Mouse (Mus musculus): ENCODE data around the gene Ddx20. TPM values are rescaled to one million over a fixed set of nuclear protein-coding genes. Genes with fewer than 3 reads are reported as not detected.

Ddx20 gene
- polyA plus RNA-seq (2014; fragmentation: Nextera tagmentation; extraction: Ambion mirVana): 41.0 and 45.9 TPM in 2 replicates

DNA sequence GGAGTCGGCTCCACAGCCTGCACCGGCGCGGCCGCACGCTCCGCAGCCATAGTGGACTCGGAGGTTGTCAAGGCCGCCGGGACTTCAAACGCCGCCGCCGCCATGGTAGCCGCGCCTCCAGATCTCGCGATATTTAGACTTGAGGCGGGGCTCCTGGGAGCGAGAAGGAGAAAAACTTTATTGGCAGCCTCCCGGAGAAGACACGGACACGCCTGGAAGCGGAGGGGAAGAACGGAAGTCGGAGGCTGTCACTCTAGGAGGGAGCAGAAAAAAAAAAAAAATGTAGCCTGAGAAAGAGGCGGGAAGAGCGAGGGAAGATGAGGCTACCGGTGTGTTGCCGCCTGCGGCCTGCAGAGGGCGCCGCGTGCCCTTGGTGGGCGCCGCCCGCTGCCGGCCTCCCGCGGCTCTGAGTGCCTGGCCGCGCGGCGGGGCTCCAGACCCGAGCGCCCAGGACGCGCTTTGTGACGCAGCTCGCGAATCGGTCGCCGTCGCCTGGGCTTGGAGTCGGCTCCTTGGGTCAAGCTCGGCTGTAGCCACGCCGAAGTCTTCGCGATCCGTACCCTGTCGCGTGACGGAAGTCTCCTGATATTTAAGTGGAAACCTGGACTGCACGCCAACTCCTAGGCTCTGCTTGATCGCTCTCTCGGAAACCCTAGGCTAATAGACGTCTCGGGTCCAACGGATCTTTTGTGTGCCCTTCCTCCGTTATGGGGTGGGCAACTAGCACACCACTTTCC lies at the start of gene Ddx20:
Ddx20 (minus strand) TSS at position 251 of the 737 bp plus-strand sequence.
- Histone ChIP-seq H3K9me3 (ENCODE audit: control insufficient read depth, low read length) (no peaks in the 10 kb centered on the region), H3K36me3 (ENCODE audit: control insufficient read depth, insufficient read depth, low read length) (no peaks in the 10 kb centered on the region; the same call in 1 of the 2 replicates), H3K4me2 (peak within 1 kb of the TSS; percentile 76), H3K9ac (ENCODE audit: low read depth, low read length) (peak within 1 kb of the TSS; percentile 92), H3K4me3 (ENCODE audit: low read depth, low read length) (peak within 1 kb of the TSS; percentile 73), H3K4me1 (replicated peaks; ENCODE audit: control insufficient read depth, insufficient read depth, low read length) (no peaks in the 10 kb centered on the region; the same call in 1 of the 2 replicates), H3K27me3 (replicated peaks; ENCODE audit: control insufficient read depth, insufficient read depth, low read length) (0 out of 2 replicates have a peak, but pooled peaks cover 2% of the 10 kb centered on the region), H3K27ac (ENCODE audit: low read depth, low read length) (peak within 1 kb of the TSS; percentile 67)
- under 1% methylated on average over 72 of the region's 72 CpGs for WGBS
- DNase-seq (ENCODE audit: low spot score) (peak; percentile 96), ATAC-seq (replicated peaks; ENCODE audit: low FRiP score) (peak; percentile 94)

DNA sequence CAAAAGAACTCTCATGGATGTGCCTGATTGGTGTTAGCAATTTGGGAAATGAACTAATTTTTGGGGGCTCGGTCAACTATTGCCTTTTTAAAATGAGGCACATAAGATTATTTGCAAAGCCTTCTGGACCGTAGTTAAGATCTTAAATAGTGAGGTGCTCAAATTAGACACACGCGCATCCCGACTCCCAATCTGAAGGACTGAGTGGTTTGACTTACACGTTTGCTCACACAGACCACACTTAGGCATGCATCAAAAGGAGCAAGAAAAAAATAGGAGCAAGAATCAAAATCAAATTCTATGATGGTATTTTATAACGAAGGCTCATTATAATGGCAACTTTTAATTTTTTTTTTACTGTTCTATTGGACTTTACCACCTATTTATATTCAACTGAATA lies 49.7 kb upstream of the Ddx20 start:
- Histone ChIP-seq H3K4me2 (no peak overlapping the region), H3K4me3 (ENCODE audit: low read depth, low read length) (no peak overlapping the region), H3K4me1 (replicated peaks; ENCODE audit: control insufficient read depth, insufficient read depth, low read length) (no peaks in the 10 kb centered on the region), H3K9ac (ENCODE audit: low read depth, low read length) (no peak overlapping the region), H3K27ac (ENCODE audit: low read depth, low read length) (no peak overlapping the region), H3K36me3 (ENCODE audit: control insufficient read depth, insufficient read depth, low read length) (peaks cover 10% of the 10 kb centered on the region; the same call in 1 of the 2 replicates), H3K9me3 (ENCODE audit: control insufficient read depth, low read length) (no peaks in the 10 kb centered on the region), H3K27me3 (replicated peaks; ENCODE audit: control insufficient read depth, insufficient read depth, low read length) (no peaks in the 10 kb centered on the region)
- 94% methylated on average over 7 of the region's 7 CpGs for WGBS
- ATAC-seq (replicated peaks; ENCODE audit: low FRiP score): no peak
- no peak for DNase-seq (ENCODE audit: low spot score)

DNA sequence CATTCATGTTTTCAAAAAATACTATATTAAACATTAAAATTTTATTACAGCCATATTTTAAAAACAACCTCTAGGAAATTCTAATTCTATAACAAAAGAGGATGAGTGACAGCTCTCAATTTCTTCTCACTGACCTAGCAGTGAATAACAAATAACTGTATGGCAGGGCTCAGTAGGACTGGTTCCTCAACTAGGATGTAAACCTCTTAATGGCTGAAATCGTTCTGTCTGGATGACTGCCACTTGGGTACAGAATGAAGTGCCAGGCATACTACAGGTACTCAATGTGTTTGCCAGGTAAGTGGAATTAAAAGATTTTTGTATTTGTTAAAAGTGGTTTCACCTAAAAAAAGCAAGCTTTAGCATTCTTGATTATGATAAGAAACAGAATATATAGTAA lies 48.8 kb upstream of the Ddx20 start:
- no peaks in the 10 kb centered on the region for H3K4me1 ChIP-seq (replicated peaks; ENCODE audit: control insufficient read depth, insufficient read depth, low read length)
- no peak overlapping the region for H3K4me3 ChIP-seq (ENCODE audit: low read depth, low read length)
- no peak for DNase-seq (ENCODE audit: low spot score)
- H3K9me3 ChIP-seq (ENCODE audit: control insufficient read depth, low read length): no peaks in the 10 kb centered on the region
- no peak overlapping the region for H3K27ac ChIP-seq (ENCODE audit: low read depth, low read length)
- H3K27me3 ChIP-seq (replicated peaks; ENCODE audit: control insufficient read depth, insufficient read depth, low read length): no peaks in the 10 kb centered on the region
- no peak for ATAC-seq (replicated peaks; ENCODE audit: low FRiP score)
- WGBS: 90% methylated on average over 1 of the region's 1 CpGs
- peaks cover 10% of the 10 kb centered on the region; the same call in 1 of the 2 replicates for H3K36me3 ChIP-seq (ENCODE audit: control insufficient read depth, insufficient read depth, low read length)
- no peak overlapping the region for H3K9ac ChIP-seq (ENCODE audit: low read depth, low read length)
- H3K4me2 ChIP-seq: no peak overlapping the region

DNA sequence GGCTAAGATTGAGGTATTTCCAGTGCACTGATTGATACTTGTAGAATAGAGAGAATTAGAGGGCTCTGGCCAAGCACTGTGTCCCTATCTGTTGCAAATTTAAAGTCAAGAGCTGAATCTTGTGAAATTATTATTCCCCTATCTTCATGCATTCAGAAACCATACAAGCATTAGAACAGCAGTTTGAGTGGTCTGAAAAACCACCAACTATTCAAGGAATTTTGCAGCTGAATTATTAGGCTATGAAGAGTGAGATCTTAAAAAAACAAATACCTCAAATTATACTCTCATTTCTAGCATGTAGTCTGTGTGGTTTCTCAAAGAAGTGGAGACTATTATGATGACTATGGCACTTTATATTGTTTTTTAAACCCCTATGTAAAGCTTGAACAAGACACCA lies 47.9 kb upstream of the Ddx20 start:
- no peak overlapping the region for H3K9ac ChIP-seq (ENCODE audit: low read depth, low read length)
- no peak overlapping the region for H3K27ac ChIP-seq (ENCODE audit: low read depth, low read length)
- no peaks in the 10 kb centered on the region for H3K9me3 ChIP-seq (ENCODE audit: control insufficient read depth, low read length)
- peaks cover 10% of the 10 kb centered on the region; the same call in 1 of the 2 replicates for H3K36me3 ChIP-seq (ENCODE audit: control insufficient read depth, insufficient read depth, low read length)
- H3K4me1 ChIP-seq (replicated peaks; ENCODE audit: control insufficient read depth, insufficient read depth, low read length): no peaks in the 10 kb centered on the region
- H3K4me2 ChIP-seq: no peak overlapping the region
- ATAC-seq (replicated peaks; ENCODE audit: low FRiP score) (no peak), DNase-seq (ENCODE audit: low spot score) (no peak)
- no peaks in the 10 kb centered on the region for H3K27me3 ChIP-seq (replicated peaks; ENCODE audit: control insufficient read depth, insufficient read depth, low read length)
- H3K4me3 ChIP-seq (ENCODE audit: low read depth, low read length): no peak overlapping the region

DNA sequence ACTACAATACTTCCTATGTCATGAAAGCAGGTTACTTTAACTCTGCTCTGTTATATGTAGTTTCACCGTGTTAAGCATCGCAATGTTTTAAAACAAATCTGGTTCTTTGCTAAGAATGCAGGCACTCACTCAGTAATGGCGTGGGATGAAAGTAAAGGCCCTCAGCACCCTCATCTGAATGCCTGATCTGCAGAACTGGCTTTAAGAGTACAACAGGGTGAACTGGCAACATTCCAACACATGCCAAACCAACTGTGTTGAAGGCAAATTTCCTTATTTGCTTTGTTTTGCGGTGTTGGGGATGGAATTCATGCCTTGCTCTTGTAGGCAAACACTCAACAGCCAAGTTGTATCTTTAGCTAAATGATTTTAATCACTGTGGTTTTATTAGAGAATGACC lies 46.2 kb upstream of the Ddx20 start:
- ATAC-seq (replicated peaks; ENCODE audit: low FRiP score) (no peak), DNase-seq (ENCODE audit: low spot score) (no peak)
- Histone ChIP-seq H3K36me3 (ENCODE audit: control insufficient read depth, insufficient read depth, low read length) (peaks cover 10% of the 10 kb centered on the region; the same call in 1 of the 2 replicates), H3K27me3 (replicated peaks; ENCODE audit: control insufficient read depth, insufficient read depth, low read length) (no peaks in the 10 kb centered on the region), H3K27ac (ENCODE audit: low read depth, low read length) (no peak overlapping the region), H3K9me3 (ENCODE audit: control insufficient read depth, low read length) (no peaks in the 10 kb centered on the region), H3K4me1 (replicated peaks; ENCODE audit: control insufficient read depth, insufficient read depth, low read length) (no peaks in the 10 kb centered on the region), H3K9ac (ENCODE audit: low read depth, low read length) (no peak overlapping the region), H3K4me2 (no peak overlapping the region), H3K4me3 (ENCODE audit: low read depth, low read length) (no peak overlapping the region)
- 96% methylated on average over 4 of the region's 4 CpGs for WGBS

DNA sequence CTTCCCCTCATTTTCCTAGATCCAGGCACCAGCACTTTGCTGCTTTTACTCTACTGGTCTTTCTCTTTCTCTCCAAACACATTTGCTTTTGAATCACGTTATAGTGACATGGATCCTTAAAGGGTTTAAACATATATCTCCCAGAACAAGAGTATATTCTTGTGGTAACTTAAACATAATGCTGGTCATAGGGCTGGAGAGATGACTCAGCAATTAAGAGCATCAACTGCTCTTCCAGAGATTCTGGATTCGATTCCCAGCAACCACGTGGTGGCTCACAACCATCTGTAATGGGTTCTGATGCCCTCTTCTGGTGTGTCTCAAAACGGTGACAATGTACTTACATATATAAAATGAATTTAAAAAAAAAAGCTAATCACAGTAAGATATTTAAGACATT lies 45.0 kb upstream of the Ddx20 start:
- ATAC-seq (replicated peaks; ENCODE audit: low FRiP score) (no peak), DNase-seq (ENCODE audit: low spot score) (no peak)
- H3K4me2 ChIP-seq: no peak overlapping the region
- H3K27ac ChIP-seq (ENCODE audit: low read depth, low read length): no peak overlapping the region
- H3K27me3 ChIP-seq (replicated peaks; ENCODE audit: control insufficient read depth, insufficient read depth, low read length): no peaks in the 10 kb centered on the region
- 88% methylated on average over 4 of the region's 4 CpGs for WGBS
- H3K9ac ChIP-seq (ENCODE audit: low read depth, low read length): no peak overlapping the region
- H3K4me1 ChIP-seq (replicated peaks; ENCODE audit: control insufficient read depth, insufficient read depth, low read length): no peaks in the 10 kb centered on the region
- H3K36me3 ChIP-seq (ENCODE audit: control insufficient read depth, insufficient read depth, low read length): peaks cover 3% of the 10 kb centered on the region; the same call in 1 of the 2 replicates
- H3K9me3 ChIP-seq (ENCODE audit: control insufficient read depth, low read length): no peaks in the 10 kb centered on the region
- no peak overlapping the region for H3K4me3 ChIP-seq (ENCODE audit: low read depth, low read length)

DNA sequence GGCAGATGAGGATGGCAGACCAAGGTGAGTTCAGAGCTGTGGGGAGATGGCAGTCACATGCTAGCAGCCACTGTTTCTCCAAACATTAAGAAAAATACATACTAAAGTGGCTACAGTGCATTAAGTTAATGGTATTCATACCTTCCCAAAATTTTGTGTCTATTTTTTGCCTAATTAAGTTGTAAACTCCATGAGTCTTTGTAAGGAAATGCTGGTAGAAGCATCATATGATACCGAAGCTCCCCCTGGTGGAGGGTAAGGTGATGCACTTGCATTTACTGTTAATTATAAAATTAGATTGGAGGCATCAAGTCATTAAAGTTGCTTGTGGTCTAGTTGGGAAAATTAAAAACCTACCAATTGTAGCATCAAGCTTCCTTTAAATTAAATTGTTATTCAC lies 38.7 kb upstream of the Ddx20 start:
- no peaks in the 10 kb centered on the region for H3K4me1 ChIP-seq (replicated peaks; ENCODE audit: control insufficient read depth, insufficient read depth, low read length)
- 3% methylated on average over 1 of the region's 1 CpGs for WGBS
- no peak for DNase-seq (ENCODE audit: low spot score)
- H3K9me3 ChIP-seq (ENCODE audit: control insufficient read depth, low read length): no peaks in the 10 kb centered on the region
- no peak overlapping the region for H3K4me3 ChIP-seq (ENCODE audit: low read depth, low read length)
- no peak overlapping the region for H3K9ac ChIP-seq (ENCODE audit: low read depth, low read length)
- no peaks in the 10 kb centered on the region for H3K27me3 ChIP-seq (replicated peaks; ENCODE audit: control insufficient read depth, insufficient read depth, low read length)
- H3K27ac ChIP-seq (ENCODE audit: low read depth, low read length): no peak overlapping the region
- no peak overlapping the region for H3K4me2 ChIP-seq
- ATAC-seq (replicated peaks; ENCODE audit: low FRiP score): no peak
- H3K36me3 ChIP-seq (ENCODE audit: control insufficient read depth, insufficient read depth, low read length): no peaks in the 10 kb centered on the region

DNA sequence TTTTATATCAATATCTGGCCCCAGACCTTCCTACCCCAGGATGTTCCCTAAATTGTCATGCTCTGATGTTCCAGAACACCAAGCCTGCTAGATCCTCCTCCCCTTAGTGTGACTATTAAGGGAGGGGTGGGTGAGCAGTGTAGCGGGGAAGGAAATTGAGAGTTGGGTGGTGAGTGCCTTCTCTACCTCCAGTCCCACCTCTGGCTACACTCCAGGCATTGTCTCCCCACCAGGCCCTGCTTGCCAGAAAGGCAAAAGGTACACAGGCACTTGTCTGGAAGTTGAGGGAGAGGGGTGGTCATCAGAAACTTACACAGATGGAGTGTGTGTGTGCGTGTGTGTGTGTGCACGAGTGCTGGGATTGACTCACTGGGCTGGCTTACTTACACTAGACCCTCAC lies 35.1 kb upstream of the Ddx20 start:
- no peaks in the 10 kb centered on the region for H3K9me3 ChIP-seq (ENCODE audit: control insufficient read depth, low read length)
- H3K9ac ChIP-seq (ENCODE audit: low read depth, low read length): no peak overlapping the region
- H3K27me3 ChIP-seq (replicated peaks; ENCODE audit: control insufficient read depth, insufficient read depth, low read length): no peaks in the 10 kb centered on the region
- H3K36me3 ChIP-seq (ENCODE audit: control insufficient read depth, insufficient read depth, low read length): no peaks in the 10 kb centered on the region
- 82% methylated on average over 3 of the region's 3 CpGs for WGBS
- no peaks in the 10 kb centered on the region for H3K4me1 ChIP-seq (replicated peaks; ENCODE audit: control insufficient read depth, insufficient read depth, low read length)
- H3K27ac ChIP-seq (ENCODE audit: low read depth, low read length): no peak overlapping the region
- no peak for ATAC-seq (replicated peaks; ENCODE audit: low FRiP score)
- DNase-seq (ENCODE audit: low spot score): no peak
- no peak overlapping the region for H3K4me3 ChIP-seq (ENCODE audit: low read depth, low read length)
- H3K4me2 ChIP-seq: no peak overlapping the region

DNA sequence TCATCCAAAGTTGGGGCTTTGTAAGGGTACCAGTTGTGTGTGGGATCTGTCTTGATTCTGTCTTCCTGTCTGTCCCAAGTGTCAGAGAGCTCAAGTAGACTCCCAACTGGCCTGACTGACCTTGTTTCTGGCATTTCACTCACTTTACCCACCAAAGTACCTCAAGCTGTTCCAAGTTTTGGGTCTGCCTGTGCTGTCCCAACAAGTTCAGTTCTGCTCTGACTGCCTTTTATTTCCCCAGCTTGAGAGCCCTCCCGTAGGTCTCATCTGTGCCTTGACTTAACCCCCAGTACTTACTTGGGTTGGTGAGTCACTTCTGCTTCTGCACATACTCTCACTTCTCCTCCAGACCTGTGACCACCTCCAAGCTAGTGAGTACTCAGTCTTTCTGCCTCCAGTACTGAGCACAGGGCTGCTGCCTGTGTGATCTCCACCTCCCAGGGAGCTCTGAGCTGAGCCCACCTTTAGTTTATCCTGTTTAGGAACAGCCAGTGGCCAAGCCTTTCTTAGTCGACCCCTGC lies 34.4 kb upstream of the Ddx20 start:
- Histone ChIP-seq H3K4me3 (ENCODE audit: low read depth, low read length) (no peak overlapping the region), H3K9ac (ENCODE audit: low read depth, low read length) (no peak overlapping the region), H3K4me2 (no peak overlapping the region), H3K36me3 (ENCODE audit: control insufficient read depth, insufficient read depth, low read length) (no peaks in the 10 kb centered on the region), H3K27me3 (replicated peaks; ENCODE audit: control insufficient read depth, insufficient read depth, low read length) (no peaks in the 10 kb centered on the region), H3K27ac (ENCODE audit: low read depth, low read length) (no peak overlapping the region), H3K4me1 (replicated peaks; ENCODE audit: control insufficient read depth, insufficient read depth, low read length) (no peaks in the 10 kb centered on the region), H3K9me3 (ENCODE audit: control insufficient read depth, low read length) (no peaks in the 10 kb centered on the region)
- 69% methylated on average over 2 of the region's 2 CpGs for WGBS
- no peak for DNase-seq (ENCODE audit: low spot score)
- no peak; the same call in 1 of the 2 replicates for ATAC-seq (replicated peaks; ENCODE audit: low FRiP score)

Data from liver, embryonic 11.5 days (tissue).